Mouse (Mus musculus): ENCODE measurements around the gene AL731706.1. TPM values are rescaled to one million over a fixed set of nuclear protein-coding genes. Genes with fewer than 3 reads are reported as not detected.

AL731706.1 gene
- polyA plus RNA-seq (2017; shearing (Covaris generic)), result 4.4 TPM

DNA sequence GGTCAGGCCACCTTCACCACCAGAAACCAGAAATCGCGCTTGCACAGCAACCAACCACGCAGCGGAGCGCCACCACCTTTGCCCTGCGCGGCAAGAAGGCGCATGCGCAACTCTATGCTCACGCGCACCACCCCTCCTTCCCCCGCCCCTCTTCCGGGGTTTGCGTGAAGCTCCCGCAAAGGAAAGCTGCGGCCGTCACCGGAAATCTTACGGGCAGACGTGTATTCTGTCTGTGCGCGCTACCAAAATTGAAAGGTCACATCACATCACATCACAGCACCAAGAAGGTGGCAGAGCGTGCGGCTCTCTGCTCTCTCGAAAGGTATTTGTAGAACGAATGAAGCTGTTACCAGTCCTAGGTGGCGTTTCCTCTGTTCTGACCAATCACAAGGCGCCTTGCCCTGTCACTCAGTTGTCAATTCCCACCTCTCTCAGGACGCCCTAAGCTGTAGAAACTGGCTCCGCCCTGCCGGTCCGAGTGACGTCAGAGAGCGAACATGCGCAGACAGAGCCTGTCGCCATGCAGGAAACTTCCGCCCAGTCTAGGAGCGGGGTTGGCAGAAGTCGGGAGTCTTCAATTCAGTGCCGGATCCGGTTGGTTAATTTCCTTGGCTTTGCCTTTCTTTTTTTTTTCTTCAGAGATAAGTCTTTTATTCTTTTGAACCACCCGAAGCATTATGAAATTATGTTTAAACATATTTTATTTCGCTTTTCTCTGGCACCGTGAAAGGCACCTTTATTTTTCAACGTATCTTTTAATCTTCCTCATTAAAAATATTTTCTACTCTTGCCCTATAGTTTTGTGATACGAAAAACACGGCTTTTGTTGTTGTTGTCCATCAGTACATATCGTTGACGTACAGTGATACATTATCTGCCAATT, at the start of gene AL731706.1, which contains the start of the genes Slx4ip and Mkks:
Gene AL731706.1, minus strand, starts transcription at position 322 of the 883 bp plus-strand sequence.
Gene Slx4ip, plus strand, starts transcription at position 151 of the 883 bp plus-strand sequence.
Gene Mkks, minus strand, starts transcription at position 322 of the 883 bp plus-strand sequence.

DNA sequence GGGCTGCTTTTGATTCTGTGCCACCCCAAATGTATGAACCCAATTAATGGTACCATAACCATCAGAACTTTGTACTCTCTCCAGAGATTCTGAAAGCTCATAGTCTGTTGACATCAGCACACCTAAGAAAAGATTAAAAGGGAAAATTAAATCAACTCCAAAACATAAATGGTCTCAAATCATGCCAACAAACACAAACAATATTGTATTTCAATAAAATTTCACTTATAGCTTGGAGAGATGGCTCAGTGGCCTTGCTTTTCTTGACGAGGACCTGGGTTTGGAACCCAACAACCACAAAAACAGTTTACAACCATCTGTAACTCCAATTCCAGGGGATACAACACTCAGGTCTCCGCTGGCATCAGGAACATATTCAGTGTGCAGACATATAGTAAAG, 5.6 kb downstream of the AL731706.1 start, which contains the start of gene AL731706.2:
Gene AL731706.2, minus strand, starts transcription at position 101 of the 400 bp plus-strand sequence.

Other genes with a start within 250 kb of the AL731706.1 start
- not detected for gene Snap25, start 177.9 kb downstream of the AL731706.1 start, polyA plus RNA-seq (2017; shearing (Covaris generic))
- gene AL731706.2, start 5.7 kb downstream of the AL731706.1 start, polyA plus RNA-seq (2017; shearing (Covaris generic)), result 14.5 TPM
- 5.9 TPM for gene Slx4ip, start 171 bp downstream of the AL731706.1 start, polyA plus RNA-seq (2017; shearing (Covaris generic))
- 26.9 TPM for gene Mkks, start within 50 bp of the AL731706.1 start, polyA plus RNA-seq (2017; shearing (Covaris generic))
- gene Jag1, start 225.3 kb upstream of the AL731706.1 start, polyA plus RNA-seq (2017; shearing (Covaris generic)), result 0.10 TPM

Measured in inflammation-experienced regulatory T-cells, adult 16 weeks (primary cell).